14 mouse cellular contexts compared by ENCODE assay signal in genomic region chr6:14142107-14142751, GRCm38 (mm10).
A peak's percentile ranks its signal among the peaks of the same experiment; 100 is the strongest.
DNase-seq lines count a peak whose midpoint lies in the region; ATAC-seq and TF ChIP-seq lines count a peak whose summit lies in the region.
"Had no signal": no experiment of that assay in that cellular context is flagged by ENCODE, and none has a peak within 500 bp of the region (broad histone marks: within the 10 kb centered on the region; RNA-seq: fewer than 3 reads in every experiment).

No protein-coding gene starts in this region.

- H3K9me3 ChIP-seq in forebrain, embryonic 15.5 days: no peaks in the 10 kb centered on the region
- H3K9me3 ChIP-seq in forebrain, embryonic 10.5 days: no peaks in the 10 kb centered on the region
- no peaks in the 10 kb centered on the region for H3K9me3 ChIP-seq in lung, postnatal 0 days (ENCODE audit: low read length)
- H3K9me3 ChIP-seq: stomach, embryonic 15.5 days had no signal

- H3K4me3 ChIP-seq in forebrain, embryonic 15.5 days: no peak overlapping the region
- no peak overlapping the region for H3K4me3 ChIP-seq in forebrain, embryonic 10.5 days
- H3K4me3 ChIP-seq in lung, postnatal 0 days (ENCODE audit: low read depth, low read length): no peak overlapping the region
- H3K4me3 ChIP-seq: stomach, embryonic 15.5 days had no signal

- DNase-seq in forebrain, embryonic 10.5 days (ENCODE audit: extremely low spot score, low spot score): no peak
- DNase-seq in right cerebral cortex, postnatal 10 days (ENCODE audit: low spot score in 2 of 2): peak; percentile 50 to 76
- no peak for DNase-seq in right cerebral cortex, adult 2 months (ENCODE audit: low spot score in 2 of 2)
- DNase-seq in layer of hippocampus, adult 18-20 months (ENCODE audit: low spot score in 2 of 2): peak; percentile 76 to 95
- DNase-seq in gastrocnemius, adult 18-20 months (ENCODE audit: low spot score): no peak
- no peak for DNase-seq in lung, postnatal 0 days (ENCODE audit: low spot score)
- DNase-seq in gastrocnemius, adult 8-10 months (ENCODE audit: low spot score in 2 of 2): no peak
- DNase-seq: adrenal gland, adult 2 months; cerebellum, adult 9-11 months; heart, postnatal 4 days; kidney, adult 9 months had no signal

- H3K27ac ChIP-seq in forebrain, embryonic 15.5 days (replicated peaks): peak overlapping the region; percentile 71
- no peak overlapping the region for H3K27ac ChIP-seq in forebrain, embryonic 10.5 days
- H3K27ac ChIP-seq in lung, postnatal 0 days (ENCODE audit: low read length): no peak overlapping the region
- H3K27ac ChIP-seq: stomach, embryonic 15.5 days had no signal

- WGBS in forebrain, embryonic 15.5 days: 55% methylated on average over 8 of the region's 8 CpGs
- WGBS in forebrain, embryonic 10.5 days: 88% methylated on average over 8 of the region's 8 CpGs
- 77% methylated on average over 8 of the region's 8 CpGs for WGBS in lung, postnatal 0 days

- TF ChIP-seq CTCF in lung, postnatal 0 days (IDR thresholded peaks at IDR 0.05): no peak

- H3K4me1 ChIP-seq in forebrain, embryonic 15.5 days: no peaks in the 10 kb centered on the region
- no peaks in the 10 kb centered on the region for H3K4me1 ChIP-seq in forebrain, embryonic 10.5 days
- no peaks in the 10 kb centered on the region for H3K4me1 ChIP-seq in lung, postnatal 0 days (ENCODE audit: insufficient read depth, low read depth, low read length)
- H3K4me1 ChIP-seq: stomach, embryonic 15.5 days had no signal

- ATAC-seq in forebrain, embryonic 15.5 days (replicated peaks): peak; percentile 99
- ATAC-seq in lung, postnatal 0 days: no peak

- TF ChIP-seq EP300 in lung, postnatal 0 days (IDR thresholded peaks at IDR 0.05): no peak

- no peaks in the 10 kb centered on the region for H3K27me3 ChIP-seq in forebrain, embryonic 15.5 days
- H3K27me3 ChIP-seq in forebrain, embryonic 10.5 days (ENCODE audit: poor library complexity, severe bottlenecking): no peaks in the 10 kb centered on the region
- no peaks in the 10 kb centered on the region for H3K27me3 ChIP-seq in lung, postnatal 0 days (replicated peaks; ENCODE audit: insufficient read depth, low read length)
- H3K27me3 ChIP-seq: stomach, embryonic 15.5 days had no signal

- no peaks in the 10 kb centered on the region for H3K36me3 ChIP-seq in forebrain, embryonic 15.5 days
- H3K36me3 ChIP-seq in forebrain, embryonic 10.5 days (replicated peaks): no peaks in the 10 kb centered on the region
- no peaks in the 10 kb centered on the region for H3K36me3 ChIP-seq in lung, postnatal 0 days (ENCODE audit: insufficient read depth, low read length)
- H3K36me3 ChIP-seq: stomach, embryonic 15.5 days had no signal

- H3K4me2 ChIP-seq in forebrain, embryonic 15.5 days (replicated peaks): no peak overlapping the region
- H3K4me2 ChIP-seq in lung, postnatal 0 days (replicated peaks; ENCODE audit: low read depth, low read length): no peak overlapping the region
- H3K4me2 ChIP-seq: heart, embryonic 11.5 days; stomach, embryonic 15.5 days had no signal

- no peak overlapping the region for H3K9ac ChIP-seq in forebrain, embryonic 15.5 days (replicated peaks)
- no peak overlapping the region for H3K9ac ChIP-seq in lung, postnatal 0 days (replicated peaks; ENCODE audit: low read depth)
- H3K9ac ChIP-seq: stomach, embryonic 15.5 days had no signal

Comparison
In these comparisons a context has a peak if more than half of its experiments do, and no peak if none do; other contexts are left out.
1. DNase-seq: peak in right cerebral cortex, postnatal 10 days (2 of 2) and layer of hippocampus, adult 18-20 months (2 of 2); none in forebrain, embryonic 10.5 days (single experiment), right cerebral cortex, adult 2 months (0 of 2), gastrocnemius, adult 18-20 months (single experiment), lung, postnatal 0 days (single experiment) and gastrocnemius, adult 8-10 months (0 of 2).